Mouse (Mus musculus) embryonic facial prominence, embryonic 14.5 days (tissue): ENCODE measurements at regions not wholly inside any gene's neighbourhood (a gene's known extent, or its start where the extent isn't known, plus 50 kb on each side); places are given as distances from the start of the nearest gene placed in this dataset.
"Not testable (repeated sequence)": the region's sequence is repeated elsewhere in the genome, so short reads cannot be mapped to it uniquely, and the experiment has no call there.

Experiments
- ATAC-seq: fragments of 200-750 bp; cut with Nextera tagmentation; 2 replicates; pipeline ENCODE4 v1.8.0; 2017; ENCODE audit warnings: low read depth, moderate number of reproducible peaks, moderate TSS enrichment
- DNase-seq: peaks from one replicate; pipeline ENCODE4 v3.0.0-alpha.2; 2015; ENCODE audit warnings: low spot score
- H3K27ac ChIP-seq: fragments of 300-500 bp; sonication (generic); replicated peaks from 2 replicates; pipeline ENCODE4 v1.5.1; 2014; ENCODE audit warnings: low read depth, mild to moderate bottlenecking, low read length, moderate library complexity
- H3K27me3 ChIP-seq: fragments of 300-500 bp; sonication (generic); replicated peaks from 2 replicates; pipeline ENCODE4 v1.6.1; 2014; ENCODE audit warnings: low read length; ENCODE audit not compliant: control insufficient read depth, insufficient read depth
- H3K36me3 ChIP-seq: fragments of 300-500 bp; sonication (generic); 2 replicates; pipeline ENCODE4 v1.6.1; 2014; ENCODE audit warnings: low read length, mixed read lengths; ENCODE audit not compliant: control insufficient read depth, insufficient read depth
- H3K4me1 ChIP-seq: fragments of 300-500 bp; sonication (generic); 2 replicates; pipeline ENCODE4 v1.6.1; 2014; ENCODE audit warnings: antibody characterized with exemption, low read length; ENCODE audit not compliant: control insufficient read depth, insufficient read depth
- H3K4me2 ChIP-seq: fragments of 300-500 bp; sonication (generic); 2 replicates; pipeline ENCODE4 v1.6.1; 2014; ENCODE audit warnings: low read depth, mild to moderate bottlenecking, low read length, moderate library complexity, mixed read lengths
- H3K4me3 ChIP-seq: fragments of 300-500 bp; sonication (generic); 2 replicates; pipeline ENCODE4 v1.5.1; 2014; ENCODE audit warnings: low read depth, mild to moderate bottlenecking, low read length
- H3K9ac ChIP-seq: fragments of 300-500 bp; sonication (generic); 2 replicates; pipeline ENCODE4 v1.6.1; 2014; ENCODE audit warnings: low read depth, mild to moderate bottlenecking, low read length, moderate library complexity, mixed read lengths
- H3K9me3 ChIP-seq: fragments of 300-500 bp; sonication (generic); 2 replicates; pipeline ENCODE4 v1.6.1; 2016; ENCODE audit warnings: low read length; ENCODE audit not compliant: control insufficient read depth
- WGBS: fragments of 180-500 bp; shearing (Covaris S2); extraction: QIAGEN DNeasy Blood & Tissue Kit; methylation state at CpG from one replicate; pipeline ENCODE4 v1.1.7; 2014; 5-methylcytosine and 5-hydroxymethylcytosine counted together

DNA sequence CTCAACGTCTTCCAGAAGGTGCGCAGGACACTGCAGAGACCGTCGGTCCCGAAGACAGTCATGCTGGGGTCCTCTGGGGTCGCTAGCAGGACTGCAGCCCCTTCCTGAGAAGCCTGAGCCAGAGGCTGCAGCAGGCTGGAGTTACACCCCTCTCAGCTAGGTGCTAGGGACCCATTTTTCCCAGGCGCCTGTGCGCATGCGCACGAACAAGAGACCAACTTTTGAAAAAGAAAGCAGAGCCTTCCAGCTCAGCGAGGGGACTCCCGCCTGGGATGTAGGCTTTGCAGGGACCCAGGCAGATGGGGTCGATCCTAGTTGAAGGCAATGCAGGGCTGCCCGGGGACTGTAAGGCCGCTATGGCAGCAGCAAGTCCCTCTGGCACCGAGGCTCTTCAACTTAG, 104.7 kb upstream of the Atg7 start:
- not testable (repeated sequence) for H3K27me3 ChIP-seq, H3K4me1 ChIP-seq, DNase-seq, H3K4me2 ChIP-seq, H3K36me3 ChIP-seq, H3K9me3 ChIP-seq, H3K4me3 ChIP-seq, H3K9ac ChIP-seq, ATAC-seq, H3K27ac ChIP-seq
- no CpG with 5 or more reads among the region's 16 CpGs for WGBS

DNA sequence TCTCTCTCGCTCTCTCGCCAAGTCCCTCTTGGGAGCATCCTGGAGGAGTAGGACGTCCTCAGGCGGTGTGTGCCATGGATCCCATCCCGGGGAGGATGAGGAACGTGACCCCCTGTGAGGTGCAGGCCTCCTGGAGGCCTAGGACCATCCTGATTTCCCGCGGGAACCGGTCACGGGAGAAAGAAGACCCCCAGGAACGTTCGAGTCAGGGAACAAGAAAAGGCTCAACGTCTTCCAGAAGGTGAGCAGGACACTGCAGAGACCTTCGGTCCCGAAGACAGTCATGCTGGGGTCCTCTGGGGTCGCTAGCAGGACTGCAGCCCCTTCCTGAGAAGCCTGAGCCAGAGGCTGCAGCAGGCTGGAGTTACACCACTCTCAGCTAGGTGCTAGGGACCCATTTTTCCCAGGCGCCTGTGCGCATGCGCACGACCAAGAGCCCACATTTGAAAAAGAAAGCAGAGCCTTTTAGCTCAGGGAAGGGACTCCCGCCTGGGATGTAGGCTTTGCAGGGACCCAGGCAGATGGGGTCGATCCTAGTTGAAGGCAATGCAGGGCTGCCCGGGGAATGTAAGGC, 92.7 kb upstream of the Atg7 start:
- 40% methylated on average over 16 of the region's 23 CpGs for WGBS
- not testable (repeated sequence) for ATAC-seq, H3K4me3 ChIP-seq, H3K4me2 ChIP-seq, H3K9ac ChIP-seq, H3K27ac ChIP-seq, H3K9me3 ChIP-seq, H3K27me3 ChIP-seq, DNase-seq, H3K36me3 ChIP-seq, H3K4me1 ChIP-seq

GRCm38 (mm10) chr6:114553072-114553471, 89.8 kb upstream of the Atg7 start:
- not testable (repeated sequence) for H3K9ac ChIP-seq, ATAC-seq, H3K4me1 ChIP-seq, H3K36me3 ChIP-seq, H3K4me3 ChIP-seq, DNase-seq, H3K9me3 ChIP-seq, H3K27ac ChIP-seq, H3K4me2 ChIP-seq, H3K27me3 ChIP-seq
- no CpG with 5 or more reads among the region's 12 CpGs for WGBS

GRCm38 (mm10) chr6:114555186-114555585, 87.7 kb upstream of the Atg7 start:
- not testable (repeated sequence) for H3K4me1 ChIP-seq, H3K4me3 ChIP-seq, H3K36me3 ChIP-seq, H3K27ac ChIP-seq, H3K27me3 ChIP-seq, H3K4me2 ChIP-seq, H3K9me3 ChIP-seq, H3K9ac ChIP-seq, ATAC-seq
- peak; percentile 62 for DNase-seq
- WGBS, result no CpG with 5 or more reads among the region's 15 CpGs

DNA sequence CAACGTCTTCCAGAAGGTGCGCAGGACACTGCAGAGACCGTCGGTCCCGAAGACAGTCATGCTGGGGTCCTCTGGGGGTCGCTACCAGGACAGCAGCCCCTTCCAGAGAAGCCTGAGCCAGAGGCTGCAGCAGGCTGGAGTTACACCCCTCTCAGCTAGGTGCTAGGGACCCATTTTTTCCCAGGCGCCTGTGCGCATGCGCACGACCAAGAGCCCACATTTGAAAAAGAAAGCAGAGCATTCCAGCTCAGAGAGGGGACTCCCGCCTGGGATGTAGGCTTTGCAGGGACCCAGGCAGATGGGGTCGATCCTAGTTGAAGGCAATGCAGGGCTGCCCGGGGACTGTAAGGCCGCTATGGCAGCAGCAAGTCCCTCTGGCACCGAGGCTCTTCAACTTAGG, 65.6 kb upstream of the Atg7 start:
- 2% methylated on average over 5 of the region's 15 CpGs for WGBS
- H3K4me1 ChIP-seq, H3K4me2 ChIP-seq, H3K27me3 ChIP-seq, H3K4me3 ChIP-seq, ATAC-seq, H3K36me3 ChIP-seq, H3K9me3 ChIP-seq, H3K9ac ChIP-seq, H3K27ac ChIP-seq: not testable (repeated sequence)
- peak; percentile 79 for DNase-seq
